Mouse (Mus musculus) heart, postnatal 0 days (tissue): ENCODE data around the gene Kbtbd4.

ENCODE experiments used
- CTCF ChIP-seq: IDR thresholded peaks from 2 replicates; pipeline ENCODE4 v1.5.1; 2016; ENCODE audit warnings: antibody characterized with exemption, control low read depth, low read depth
- EP300 ChIP-seq: IDR thresholded peaks from 2 replicates; pipeline ENCODE4 v1.6.1; 2016; ENCODE audit warnings: antibody characterized with exemption, low read depth

DNA sequence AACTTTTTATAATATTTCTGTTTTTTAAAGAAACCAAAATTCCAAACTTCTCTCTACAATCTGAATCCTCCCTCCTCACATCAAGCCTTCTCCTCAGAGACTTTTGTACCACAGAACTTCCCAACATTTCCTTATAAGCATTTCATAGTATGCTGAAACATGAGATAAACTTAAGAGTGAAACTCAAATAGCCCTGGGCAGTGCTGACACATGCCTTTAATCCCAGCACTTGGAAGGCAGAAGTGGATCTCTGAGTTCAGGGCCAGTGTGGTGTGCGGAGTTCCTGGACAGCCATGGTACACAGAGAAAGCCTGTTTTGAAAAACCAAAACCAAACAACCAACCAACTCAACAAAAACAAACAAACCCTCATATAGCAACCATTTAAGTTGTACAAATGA is 16.6 kb downstream of the Kbtbd4 start:
- TF ChIP-seq CTCF = no peak
- TF ChIP-seq EP300 = no peak
